Mouse (Mus musculus) heart, embryonic 11.5 days (tissue): ENCODE results near the gene 2310057J18Rik. TPM values are rescaled to one million over a fixed set of nuclear protein-coding genes. Genes with fewer than 3 reads are reported as not detected.
"Not testable (repeated sequence)": the region's sequence is repeated elsewhere in the genome, so short reads cannot be mapped to it uniquely, and the experiment has no call there.

Experiments used
- ATAC-seq: fragments of 200-750 bp; cut with Nextera tagmentation; replicated peaks from 2 replicates; pipeline ENCODE4 v1.8.0; 2017; ENCODE audit warnings: moderate library complexity; ENCODE audit not compliant: insufficient number of reproducible peaks, low FRiP score, low TSS enrichment
- H3K27ac ChIP-seq: fragments of 300-500 bp; sonication (generic); 2 replicates; pipeline ENCODE4 v1.5.1; 2014; ENCODE audit warnings: mild to moderate bottlenecking, low read depth, low read length
- H3K27me3 ChIP-seq: fragments of 300-500 bp; sonication (generic); 2 replicates; pipeline ENCODE4 v1.6.1; 2014; ENCODE audit warnings: mild to moderate bottlenecking, low read length, mixed read lengths; ENCODE audit not compliant: control insufficient read depth, insufficient read depth
- H3K36me3 ChIP-seq: fragments of 300-500 bp; sonication (generic); 2 replicates; pipeline ENCODE4 v1.6.1; 2014; ENCODE audit warnings: mild to moderate bottlenecking, low read length, moderate library complexity, mixed read lengths; ENCODE audit not compliant: control insufficient read depth, insufficient read depth
- H3K4me1 ChIP-seq: fragments of 300-500 bp; sonication (generic); 2 replicates; pipeline ENCODE4 v1.6.1; 2014; ENCODE audit warnings: low read length; ENCODE audit not compliant: control insufficient read depth, insufficient read depth
- H3K4me2 ChIP-seq: fragments of 300-500 bp; sonication (generic); 2 replicates; pipeline ENCODE4 v1.6.1; 2014; ENCODE audit warnings: mild to moderate bottlenecking, moderate library complexity
- H3K4me3 ChIP-seq: fragments of 300-500 bp; sonication (generic); 2 replicates; pipeline ENCODE4 v1.5.1; 2014; ENCODE audit warnings: low read depth, low read length
- H3K9ac ChIP-seq: fragments of 300-500 bp; sonication (generic); 2 replicates; pipeline ENCODE4 v1.6.1; 2014; ENCODE audit warnings: mild to moderate bottlenecking, low read depth, low read length, moderate library complexity
- H3K9me3 ChIP-seq: fragments of 300-500 bp; sonication (generic); replicated peaks from 2 replicates; pipeline ENCODE4 v1.6.1; 2016; ENCODE audit warnings: low read length; ENCODE audit not compliant: control insufficient read depth
- WGBS: fragments of 180-500 bp; shearing (Covaris S2); extraction: QIAGEN DNeasy Blood & Tissue Kit; methylation state at CpG from one replicate; pipeline ENCODE4 v1.1.7; 2014; ENCODE audit not compliant: insufficient replicate concordance; 5-methylcytosine and 5-hydroxymethylcytosine counted together
- polyA plus RNA-seq: library from polyadenylated mRNA; unstranded; fragments of >200 nt; fragmentation: Nextera tagmentation; extraction: Ambion mirVana; gene quantifications from 2 replicates; pipeline ENCODE4 v1.2.1, GENCODE M21; 2014

2310057J18Rik gene
- not detected in 2 replicates for polyA plus RNA-seq

- H3K27ac ChIP-seq, result no peak within 1 kb of the TSS
- no peak within 1 kb of the TSS for H3K4me2 ChIP-seq
- 79% methylated on average over 3 of the region's 3 CpGs for WGBS
- no peaks in the 10 kb centered on the region for H3K4me1 ChIP-seq
- no peaks in the 10 kb centered on the region for H3K36me3 ChIP-seq
- H3K4me3 ChIP-seq, result no peak within 1 kb of the TSS
- no peak within 1 kb of the TSS for H3K9ac ChIP-seq
- H3K9me3 ChIP-seq, result no peaks in the 10 kb centered on the region
- ATAC-seq, result no peak
- H3K27me3 ChIP-seq, result no peaks in the 10 kb centered on the region
Measured at GRCm38 (mm10) chr10:28986203-28986602, at the start of gene 2310057J18Rik. TSS of gene 2310057J18Rik (minus strand) at chr10:28986303.

GRCm38 (mm10) chr10:29029960-29030359 is 43.9 kb upstream of the 2310057J18Rik start:
- H3K4me3 ChIP-seq, H3K4me1 ChIP-seq, H3K36me3 ChIP-seq, H3K27me3 ChIP-seq, H3K4me2 ChIP-seq, H3K27ac ChIP-seq, ATAC-seq, H3K9me3 ChIP-seq, H3K9ac ChIP-seq: not testable (repeated sequence)
- WGBS, result 67% methylated on average over 10 of the region's 20 CpGs

- no peaks in the 10 kb centered on the region for H3K4me1 ChIP-seq
- H3K36me3 ChIP-seq, result no peaks in the 10 kb centered on the region
- no peak overlapping the region for H3K27ac ChIP-seq
- no peak for ATAC-seq
- 77% methylated on average over 7 of the region's 7 CpGs for WGBS
- no peak overlapping the region for H3K4me3 ChIP-seq
- no peaks in the 10 kb centered on the region for H3K9me3 ChIP-seq
- no peaks in the 10 kb centered on the region for H3K27me3 ChIP-seq
- no peak overlapping the region for H3K9ac ChIP-seq
- no peak overlapping the region for H3K4me2 ChIP-seq
Measured at GRCm38 (mm10) chr10:29019496-29020270, 33.6 kb upstream of the 2310057J18Rik start.

- no peaks in the 10 kb centered on the region for H3K4me1 ChIP-seq
- ATAC-seq, result no peak
- no peak overlapping the region for H3K27ac ChIP-seq
- no peak overlapping the region for H3K4me3 ChIP-seq
- no peaks in the 10 kb centered on the region for H3K27me3 ChIP-seq
- H3K9ac ChIP-seq, result no peak overlapping the region
- no peak overlapping the region for H3K4me2 ChIP-seq
- no peaks in the 10 kb centered on the region for H3K36me3 ChIP-seq
- no peaks in the 10 kb centered on the region for H3K9me3 ChIP-seq
Measured at GRCm38 (mm10) chr10:28997776-28998175, 11.7 kb upstream of the 2310057J18Rik start.

GRCm38 (mm10) chr10:28988990-28989389 is 2.9 kb upstream of the 2310057J18Rik start:
- Histone ChIP-seq H3K9ac (no peak overlapping the region), H3K4me2 (no peak overlapping the region), H3K4me3 (no peak overlapping the region), H3K27me3 (no peaks in the 10 kb centered on the region), H3K36me3 (no peaks in the 10 kb centered on the region), H3K9me3 (no peaks in the 10 kb centered on the region), H3K4me1 (no peaks in the 10 kb centered on the region), H3K27ac (no peak overlapping the region)
- 67% methylated on average over 2 of the region's 2 CpGs for WGBS
- no peak for ATAC-seq

GRCm38 (mm10) chr10:28968189-28968588 is 17.9 kb downstream of the 2310057J18Rik start:
- Histone ChIP-seq H3K27ac (no peak overlapping the region), H3K27me3 (no peaks in the 10 kb centered on the region), H3K4me3 (no peak overlapping the region), H3K9me3 (no peaks in the 10 kb centered on the region), H3K4me1 (no peaks in the 10 kb centered on the region), H3K36me3 (no peaks in the 10 kb centered on the region), H3K9ac (no peak overlapping the region), H3K4me2 (no peak overlapping the region)
- no peak for ATAC-seq
- WGBS, result 80% methylated on average over 1 of the region's 1 CpGs

- H3K27me3 ChIP-seq, result no peaks in the 10 kb centered on the region
- no peak overlapping the region for H3K4me2 ChIP-seq
- ATAC-seq, result no peak
- no peaks in the 10 kb centered on the region for H3K9me3 ChIP-seq
- H3K27ac ChIP-seq, result no peak overlapping the region
- no peaks in the 10 kb centered on the region for H3K36me3 ChIP-seq
- 45% methylated on average over 4 of the region's 4 CpGs for WGBS
- no peak overlapping the region for H3K4me3 ChIP-seq
- H3K9ac ChIP-seq, result no peak overlapping the region
- H3K4me1 ChIP-seq, result no peaks in the 10 kb centered on the region
Measured at GRCm38 (mm10) chr10:28955138-28955537, 31.0 kb downstream of the 2310057J18Rik start.

GRCm38 (mm10) chr10:28954515-28954914 is 31.6 kb downstream of the 2310057J18Rik start:
- no peak overlapping the region for H3K4me3 ChIP-seq
- H3K36me3 ChIP-seq, result no peaks in the 10 kb centered on the region
- no peak overlapping the region for H3K27ac ChIP-seq
- no peak overlapping the region for H3K4me2 ChIP-seq
- H3K4me1 ChIP-seq, result no peaks in the 10 kb centered on the region
- H3K9ac ChIP-seq, result no peak overlapping the region
- no peak for ATAC-seq
- H3K9me3 ChIP-seq, result no peaks in the 10 kb centered on the region
- WGBS, result 61% methylated on average over 4 of the region's 4 CpGs
- no peaks in the 10 kb centered on the region for H3K27me3 ChIP-seq
